Mouse (Mus musculus) hindlimb bud, embryonic 11.5 days (tissue): ENCODE results near the gene Mak.

Experiments used
- DNase-seq: peaks from one replicate; pipeline ENCODE4 v3.0.0-alpha.2; 2012; ENCODE audit warnings: low read depth, low spot score; ENCODE audit errors: extremely low spot score

Gene Mak

GRCm38 (mm10) chr13:41079421-41079780 is at the start of gene Mak:
TSS of gene Mak (minus strand) at chr13:41079706.
- DNase-seq, result peak; percentile 31

GRCm38 (mm10) chr13:41129061-41129460 is 49.6 kb upstream of the Mak start:
- no peak for DNase-seq

- DNase-seq, result no peak
Measured at GRCm38 (mm10) chr13:41128326-41128725, 48.8 kb upstream of the Mak start.

- no peak for DNase-seq
Measured at GRCm38 (mm10) chr13:41123666-41124225, 44.2 kb upstream of the Mak start.

- peak; percentile 26 for DNase-seq
Measured at GRCm38 (mm10) chr13:41119152-41119945, 39.8 kb upstream of the Mak start.

GRCm38 (mm10) chr13:41113940-41114339 is 34.4 kb upstream of the Mak start, which contains the start of gene Sycp2l:
TSS of gene Sycp2l (plus strand) at chr13:41114307.
- DNase-seq, result no peak

- no peak for DNase-seq
Measured at GRCm38 (mm10) chr13:41110935-41111334, 31.4 kb upstream of the Mak start, which contains the start of gene Gcm2. TSS of gene Gcm2 (minus strand) at chr13:41111035.

- no peak for DNase-seq
Measured at GRCm38 (mm10) chr13:41105541-41105940, 26.0 kb upstream of the Mak start.

GRCm38 (mm10) chr13:41103841-41104525 is 24.5 kb upstream of the Mak start:
- DNase-seq, result no peak

- no peak for DNase-seq
Measured at GRCm38 (mm10) chr13:41100031-41100430, 20.5 kb upstream of the Mak start.

GRCm38 (mm10) chr13:41098325-41098724 is 18.8 kb upstream of the Mak start:
- no peak for DNase-seq

- DNase-seq, result no peak
Measured at GRCm38 (mm10) chr13:41097324-41098058, 18.0 kb upstream of the Mak start.

GRCm38 (mm10) chr13:41094160-41094559 is 14.7 kb upstream of the Mak start:
- no peak for DNase-seq

- DNase-seq, result no peak
Measured at GRCm38 (mm10) chr13:41091271-41091670, 11.8 kb upstream of the Mak start.

- DNase-seq, result no peak
Measured at GRCm38 (mm10) chr13:41088746-41089145, 9.2 kb upstream of the Mak start.

- peak; percentile 30 for DNase-seq
Measured at GRCm38 (mm10) chr13:41085140-41085539, 5.6 kb upstream of the Mak start.

GRCm38 (mm10) chr13:41084521-41084920 is 5.0 kb upstream of the Mak start:
- DNase-seq, result no peak

- DNase-seq, result no peak
Measured at GRCm38 (mm10) chr13:41080700-41081099, 1.2 kb upstream of the Mak start.

- DNase-seq, result no peak
Measured at GRCm38 (mm10) chr13:41079859-41080258, 353 bp upstream of the Mak start.

GRCm38 (mm10) chr13:41078690-41079420 is 651 bp downstream of the Mak start:
- no peak for DNase-seq

- DNase-seq, result no peak
Measured at GRCm38 (mm10) chr13:41077921-41078320, 1.6 kb downstream of the Mak start.
